Mouse (Mus musculus): ENCODE measurements at regions not wholly inside any gene's neighbourhood (a gene's known extent, or its start where the extent isn't known, plus 50 kb on each side); places are given as distances from the start of the nearest gene placed in this dataset.
A peak's percentile ranks its signal among the peaks of the same experiment; 100 is the strongest.

- DNase-seq (ENCODE audit: low spot score) = no peak
- ATAC-seq (ENCODE audit: low FRiP score, low read depth) = no peak
- H3K27ac ChIP-seq (replicated peaks; ENCODE audit: low read depth, low read length) = no peak overlapping the region
- WGBS = 81% methylated on average over 6 of the region's 6 CpGs
- H3K9me3 ChIP-seq (ENCODE audit: control insufficient read depth, low read length) = no peaks in the 10 kb centered on the region
- no peaks in the 10 kb centered on the region for H3K36me3 ChIP-seq (ENCODE audit: control insufficient read depth, insufficient read depth, low read length)
- H3K4me1 ChIP-seq (ENCODE audit: control insufficient read depth, insufficient read depth, low read length) = no peaks in the 10 kb centered on the region
- H3K4me3 ChIP-seq (replicated peaks; ENCODE audit: low read length) = no peak overlapping the region
- TF ChIP-seq POLR2A (IDR thresholded peaks at IDR 0.05; ENCODE audit: borderline replicate concordance, extremely low read depth, insufficient read depth, insufficient read length) = no peak
- no peaks in the 10 kb centered on the region for H3K27me3 ChIP-seq (ENCODE audit: control insufficient read depth, insufficient read depth, low read length)
- H3K9ac ChIP-seq (ENCODE audit: low read depth, low read length, severe bottlenecking) = no peak overlapping the region
- H3K4me2 ChIP-seq (replicated peaks; ENCODE audit: low read depth, low read length, severe bottlenecking) = no peak overlapping the region
These were observed 250.3 kb upstream of the Gm11146 start for GRCm38 (mm10) chr16:77852066-77852781.

- 71% methylated on average over 13 of the region's 13 CpGs for WGBS
- DNase-seq (ENCODE audit: low spot score) (no peak), ATAC-seq (ENCODE audit: low FRiP score, low read depth) (no peak)
- Histone ChIP-seq H3K4me3 (replicated peaks; ENCODE audit: low read length) (no peak overlapping the region), H3K27me3 (ENCODE audit: control insufficient read depth, insufficient read depth, low read length) (no peaks in the 10 kb centered on the region), H3K4me2 (replicated peaks; ENCODE audit: low read depth, low read length, severe bottlenecking) (no peak overlapping the region), H3K27ac (replicated peaks; ENCODE audit: low read depth, low read length) (no peak overlapping the region), H3K36me3 (ENCODE audit: control insufficient read depth, insufficient read depth, low read length) (no peaks in the 10 kb centered on the region), H3K9me3 (ENCODE audit: control insufficient read depth, low read length) (no peaks in the 10 kb centered on the region), H3K9ac (ENCODE audit: low read depth, low read length, severe bottlenecking) (no peak overlapping the region), H3K4me1 (ENCODE audit: control insufficient read depth, insufficient read depth, low read length) (no peaks in the 10 kb centered on the region)
- no peak for TF ChIP-seq POLR2A (IDR thresholded peaks at IDR 0.05; ENCODE audit: borderline replicate concordance, extremely low read depth, insufficient read depth, insufficient read length)
These were observed 249.5 kb upstream of the Gm11146 start for GRCm38 (mm10) chr16:77851206-77852065.

- no peak for TF ChIP-seq POLR2A (IDR thresholded peaks at IDR 0.05; ENCODE audit: borderline replicate concordance, extremely low read depth, insufficient read depth, insufficient read length)
- DNase-seq (ENCODE audit: low spot score) (no peak), ATAC-seq (ENCODE audit: low FRiP score, low read depth) (no peak)
- H3K27me3 ChIP-seq (ENCODE audit: control insufficient read depth, insufficient read depth, low read length) = no peaks in the 10 kb centered on the region
- no peaks in the 10 kb centered on the region for H3K4me1 ChIP-seq (ENCODE audit: control insufficient read depth, insufficient read depth, low read length)
- H3K27ac ChIP-seq (replicated peaks; ENCODE audit: low read depth, low read length) = no peak overlapping the region
- H3K4me2 ChIP-seq (replicated peaks; ENCODE audit: low read depth, low read length, severe bottlenecking) = no peak overlapping the region
- no peaks in the 10 kb centered on the region for H3K9me3 ChIP-seq (ENCODE audit: control insufficient read depth, low read length)
- H3K4me3 ChIP-seq (replicated peaks; ENCODE audit: low read length) = no peak overlapping the region
- WGBS = 77% methylated on average over 2 of the region's 2 CpGs
- H3K9ac ChIP-seq (ENCODE audit: low read depth, low read length, severe bottlenecking) = no peak overlapping the region
- H3K36me3 ChIP-seq (ENCODE audit: control insufficient read depth, insufficient read depth, low read length) = no peaks in the 10 kb centered on the region
These were observed 233.9 kb upstream of the Gm11146 start for GRCm38 (mm10) chr16:77835767-77836166.

GRCm38 (mm10) chr16:77827322-77828117 is 225.6 kb upstream of the Gm11146 start:
- Histone ChIP-seq H3K4me3 (replicated peaks; ENCODE audit: low read length) (no peak overlapping the region), H3K9me3 (ENCODE audit: control insufficient read depth, low read length) (no peaks in the 10 kb centered on the region), H3K9ac (ENCODE audit: low read depth, low read length, severe bottlenecking) (no peak overlapping the region), H3K27ac (replicated peaks; ENCODE audit: low read depth, low read length) (no peak overlapping the region), H3K4me2 (replicated peaks; ENCODE audit: low read depth, low read length, severe bottlenecking) (no peak overlapping the region), H3K36me3 (ENCODE audit: control insufficient read depth, insufficient read depth, low read length) (no peaks in the 10 kb centered on the region), H3K27me3 (ENCODE audit: control insufficient read depth, insufficient read depth, low read length) (no peaks in the 10 kb centered on the region), H3K4me1 (ENCODE audit: control insufficient read depth, insufficient read depth, low read length) (no peaks in the 10 kb centered on the region)
- no peak for TF ChIP-seq POLR2A (IDR thresholded peaks at IDR 0.05; ENCODE audit: borderline replicate concordance, extremely low read depth, insufficient read depth, insufficient read length)
- peak; percentile 80 for DNase-seq (ENCODE audit: low spot score)
- WGBS = 56% methylated on average over 4 of the region's 4 CpGs
- peak; percentile 63 for ATAC-seq (ENCODE audit: low FRiP score, low read depth)

- DNase-seq (ENCODE audit: low spot score) (peak; percentile 41), ATAC-seq (ENCODE audit: low FRiP score, low read depth) (no peak)
- H3K27ac ChIP-seq (replicated peaks; ENCODE audit: low read depth, low read length) = no peak overlapping the region
- no peaks in the 10 kb centered on the region for H3K9me3 ChIP-seq (ENCODE audit: control insufficient read depth, low read length)
- no peaks in the 10 kb centered on the region for H3K4me1 ChIP-seq (ENCODE audit: control insufficient read depth, insufficient read depth, low read length)
- no peak overlapping the region for H3K4me3 ChIP-seq (replicated peaks; ENCODE audit: low read length)
- no peaks in the 10 kb centered on the region for H3K27me3 ChIP-seq (ENCODE audit: control insufficient read depth, insufficient read depth, low read length)
- H3K4me2 ChIP-seq (replicated peaks; ENCODE audit: low read depth, low read length, severe bottlenecking) = no peak overlapping the region
- WGBS = 56% methylated on average over 5 of the region's 5 CpGs
- no peak overlapping the region for H3K9ac ChIP-seq (ENCODE audit: low read depth, low read length, severe bottlenecking)
- H3K36me3 ChIP-seq (ENCODE audit: control insufficient read depth, insufficient read depth, low read length) = no peaks in the 10 kb centered on the region
- TF ChIP-seq POLR2A (IDR thresholded peaks at IDR 0.05; ENCODE audit: borderline replicate concordance, extremely low read depth, insufficient read depth, insufficient read length) = no peak
These were observed 197.8 kb upstream of the Gm11146 start for GRCm38 (mm10) chr16:77799709-77800108.
